Mouse (Mus musculus) neural tube, embryonic 14.5 days (tissue): Measurements from ENCODE around the gene Jak1. TPM values are rescaled to one million over a fixed set of nuclear protein-coding genes. Genes with fewer than 3 reads are reported as not detected.

Experiments used
- ATAC-seq: fragments of 200-750 bp; cut with Nextera tagmentation; 2 replicates; pipeline ENCODE4 v1.8.0; 2017; ENCODE audit warnings: low read depth, mild to moderate bottlenecking, moderate TSS enrichment, moderate library complexity
- H3K27ac ChIP-seq: fragments of 300-500 bp; sonication (generic); 2 replicates; pipeline ENCODE4 v1.5.1; 2014; ENCODE audit warnings: low read depth, mild to moderate bottlenecking, control low read depth, low read length, moderate library complexity, mixed read lengths
- H3K27me3 ChIP-seq: fragments of 300-500 bp; sonication (generic); 2 replicates; pipeline ENCODE4 v1.6.1; 2014; ENCODE audit warnings: low read length; ENCODE audit not compliant: control insufficient read depth, insufficient read depth
- H3K36me3 ChIP-seq: fragments of 300-500 bp; sonication (generic); 2 replicates; pipeline ENCODE4 v1.6.1; 2014; ENCODE audit warnings: low read length, mixed read lengths; ENCODE audit not compliant: control insufficient read depth, insufficient read depth
- H3K4me1 ChIP-seq: fragments of 300-500 bp; sonication (generic); 2 replicates; pipeline ENCODE4 v1.6.1; 2014; ENCODE audit warnings: low read length; ENCODE audit not compliant: control insufficient read depth, insufficient read depth
- H3K4me2 ChIP-seq: fragments of 300-500 bp; sonication (generic); 2 replicates; pipeline ENCODE4 v1.6.1; 2014; ENCODE audit warnings: mild to moderate bottlenecking, low read depth, low read length, control low read depth
- H3K4me3 ChIP-seq: fragments of 300-500 bp; sonication (generic); 2 replicates; pipeline ENCODE4 v1.5.1; 2014; ENCODE audit warnings: low read depth, low read length, control low read depth, mixed read lengths
- H3K9ac ChIP-seq: fragments of 300-500 bp; sonication (generic); replicated peaks from 2 replicates; pipeline ENCODE4 v1.6.1; 2014; ENCODE audit warnings: low read depth, mild to moderate bottlenecking, control low read depth, low read length, mixed read lengths
- H3K9me3 ChIP-seq: fragments of 300-500 bp; sonication (generic); 2 replicates; pipeline ENCODE4 v1.6.1; 2016; ENCODE audit warnings: low read length; ENCODE audit not compliant: control insufficient read depth
- WGBS: fragments of 180-500 bp; shearing (Covaris S2); extraction: QIAGEN DNeasy Blood & Tissue Kit; methylation state at CpG from one replicate; pipeline ENCODE4 v1.1.7; 2014; 5-methylcytosine and 5-hydroxymethylcytosine counted together
- polyA plus RNA-seq: library from polyadenylated mRNA; unstranded; fragments of >200 nt; fragmentation: Nextera tagmentation; extraction: Ambion mirVana; gene quantifications from 2 replicates; pipeline ENCODE4 v1.2.1, GENCODE M21; 2014

Jak1 gene
- polyA plus RNA-seq, 1 experiment from 2014 or later, result 119 TPM

- Histone ChIP-seq H3K4me3 (no peak overlapping the region), H3K36me3 (no peaks in the 10 kb centered on the region), H3K27ac (no peak overlapping the region), H3K9ac (no peak overlapping the region), H3K9me3 (no peaks in the 10 kb centered on the region), H3K27me3 (no peaks in the 10 kb centered on the region), H3K4me1 (no peaks in the 10 kb centered on the region), H3K4me2 (no peak overlapping the region)
- no peak for ATAC-seq
- WGBS, result 75% methylated on average over 4 of the region's 4 CpGs
Measured at GRCm38 (mm10) chr4:101144361-101144760, 120.7 kb downstream of the Jak1 start.

- 79% methylated on average over 4 of the region's 4 CpGs for WGBS
- no peaks in the 10 kb centered on the region for H3K4me1 ChIP-seq
Measured at GRCm38 (mm10) chr4:101143901-101144300, 121.2 kb downstream of the Jak1 start.

GRCm38 (mm10) chr4:101141768-101142167, 123.3 kb downstream of the Jak1 start:
- H3K4me2 ChIP-seq, result no peak overlapping the region
- ATAC-seq, result no peak
- H3K27ac ChIP-seq, result no peak overlapping the region
- no peaks in the 10 kb centered on the region for H3K27me3 ChIP-seq
- H3K4me3 ChIP-seq, result no peak overlapping the region
- H3K36me3 ChIP-seq, result no peaks in the 10 kb centered on the region
- H3K4me1 ChIP-seq, result no peaks in the 10 kb centered on the region
- WGBS, result 93% methylated on average over 5 of the region's 5 CpGs
- no peaks in the 10 kb centered on the region for H3K9me3 ChIP-seq
- H3K9ac ChIP-seq, result no peak overlapping the region

More at GRCm38 (mm10) chr4:101143901-101144300, 121.2 kb downstream of the Jak1 start:
- Histone ChIP-seq H3K9me3 (no peaks in the 10 kb centered on the region), H3K27ac (no peak overlapping the region), H3K4me3 (no peak overlapping the region), H3K27me3 (no peaks in the 10 kb centered on the region), H3K9ac (no peak overlapping the region), H3K36me3 (no peaks in the 10 kb centered on the region), H3K4me2 (no peak overlapping the region)
- ATAC-seq, result no peak

- Histone ChIP-seq H3K27me3 (no peaks in the 10 kb centered on the region), H3K4me1 (no peaks in the 10 kb centered on the region), H3K9ac (no peak overlapping the region), H3K27ac (no peak overlapping the region), H3K4me3 (no peak overlapping the region), H3K9me3 (no peaks in the 10 kb centered on the region), H3K4me2 (no peak overlapping the region), H3K36me3 (no peaks in the 10 kb centered on the region)
- WGBS, result 69% methylated on average over 11 of the region's 11 CpGs
- ATAC-seq, result no peak
Measured at GRCm38 (mm10) chr4:101137975-101138374, 127.1 kb downstream of the Jak1 start.

GRCm38 (mm10) chr4:101135909-101136308, 129.2 kb downstream of the Jak1 start:
- H3K27ac ChIP-seq, result no peak overlapping the region
- WGBS, result 93% methylated on average over 14 of the region's 14 CpGs
- no peaks in the 10 kb centered on the region for H3K9me3 ChIP-seq

GRCm38 (mm10) chr4:101135013-101135412, 130.1 kb downstream of the Jak1 start:
- no peak for ATAC-seq
- no peaks in the 10 kb centered on the region for H3K9me3 ChIP-seq
- no peak overlapping the region for H3K4me2 ChIP-seq
- H3K4me1 ChIP-seq, result no peaks in the 10 kb centered on the region
- no peaks in the 10 kb centered on the region for H3K27me3 ChIP-seq
- no peak overlapping the region for H3K4me3 ChIP-seq
- 78% methylated on average over 8 of the region's 8 CpGs for WGBS
- H3K9ac ChIP-seq, result no peak overlapping the region
- no peak overlapping the region for H3K27ac ChIP-seq
- H3K36me3 ChIP-seq, result no peaks in the 10 kb centered on the region

More at GRCm38 (mm10) chr4:101135909-101136308, 129.2 kb downstream of the Jak1 start:
- H3K4me3 ChIP-seq, result no peak overlapping the region
- no peak overlapping the region for H3K4me2 ChIP-seq
- H3K36me3 ChIP-seq, result no peaks in the 10 kb centered on the region
- no peaks in the 10 kb centered on the region for H3K27me3 ChIP-seq
- no peak for ATAC-seq
- H3K9ac ChIP-seq, result no peak overlapping the region
- H3K4me1 ChIP-seq, result no peaks in the 10 kb centered on the region

- ATAC-seq, result no peak
- H3K9ac ChIP-seq, result no peak overlapping the region
- no peaks in the 10 kb centered on the region for H3K27me3 ChIP-seq
- no peaks in the 10 kb centered on the region for H3K36me3 ChIP-seq
- no peak overlapping the region for H3K27ac ChIP-seq
- no peaks in the 10 kb centered on the region for H3K9me3 ChIP-seq
- H3K4me3 ChIP-seq, result no peak overlapping the region
- no peak overlapping the region for H3K4me2 ChIP-seq
- WGBS, result 92% methylated on average over 7 of the region's 7 CpGs
- H3K4me1 ChIP-seq, result no peaks in the 10 kb centered on the region
Measured at GRCm38 (mm10) chr4:101121002-101121401, 144.1 kb downstream of the Jak1 start.

GRCm38 (mm10) chr4:101107122-101107521, 158.0 kb downstream of the Jak1 start:
- Histone ChIP-seq H3K4me1 (no peaks in the 10 kb centered on the region), H3K27ac (no peak overlapping the region), H3K9ac (no peak overlapping the region), H3K27me3 (no peaks in the 10 kb centered on the region), H3K9me3 (peaks cover 7% of the 10 kb centered on the region; the same call in 1 of the 2 replicates), H3K4me3 (no peak overlapping the region), H3K4me2 (no peak overlapping the region), H3K36me3 (no peaks in the 10 kb centered on the region)
- ATAC-seq, result no peak
- 87% methylated on average over 12 of the region's 12 CpGs for WGBS
